Mouse (Mus musculus): Measurements from ENCODE around the gene C1ra.
"Not testable (repeated sequence)": the region's sequence is repeated elsewhere in the genome, so short reads cannot be mapped to it uniquely, and the experiment has no call there.

GRCm38 (mm10) chr6:124561156-124561555 is 49.0 kb downstream of the C1ra start:
- not testable (repeated sequence) for TF ChIP-seq CTCF (conservative IDR thresholded peaks at IDR 0.05; ENCODE audit: low read length); NANOG (IDR thresholded peaks at IDR 0.05; ENCODE audit: borderline replicate concordance, low read length)
